Mouse (Mus musculus) spleen, adult 2 months (tissue): ENCODE data around the gene Cisd3.

Experiments
- CTCF ChIP-seq: fragments of 200-500 bp; IDR thresholded peaks from 2 replicates; pipeline ENCODE4 v1.5.1; 2011; ENCODE audit warnings: mild to moderate bottlenecking, inconsistent platforms; ENCODE audit not compliant: insufficient read depth, insufficient read length, insufficient replicate concordance; ENCODE audit errors: extremely low read depth
- POLR2A ChIP-seq: fragments of 200-500 bp; IDR thresholded peaks from 2 replicates; pipeline ENCODE4 v1.6.1; 2011; ENCODE audit warnings: low read depth, low read length, inconsistent platforms

DNA sequence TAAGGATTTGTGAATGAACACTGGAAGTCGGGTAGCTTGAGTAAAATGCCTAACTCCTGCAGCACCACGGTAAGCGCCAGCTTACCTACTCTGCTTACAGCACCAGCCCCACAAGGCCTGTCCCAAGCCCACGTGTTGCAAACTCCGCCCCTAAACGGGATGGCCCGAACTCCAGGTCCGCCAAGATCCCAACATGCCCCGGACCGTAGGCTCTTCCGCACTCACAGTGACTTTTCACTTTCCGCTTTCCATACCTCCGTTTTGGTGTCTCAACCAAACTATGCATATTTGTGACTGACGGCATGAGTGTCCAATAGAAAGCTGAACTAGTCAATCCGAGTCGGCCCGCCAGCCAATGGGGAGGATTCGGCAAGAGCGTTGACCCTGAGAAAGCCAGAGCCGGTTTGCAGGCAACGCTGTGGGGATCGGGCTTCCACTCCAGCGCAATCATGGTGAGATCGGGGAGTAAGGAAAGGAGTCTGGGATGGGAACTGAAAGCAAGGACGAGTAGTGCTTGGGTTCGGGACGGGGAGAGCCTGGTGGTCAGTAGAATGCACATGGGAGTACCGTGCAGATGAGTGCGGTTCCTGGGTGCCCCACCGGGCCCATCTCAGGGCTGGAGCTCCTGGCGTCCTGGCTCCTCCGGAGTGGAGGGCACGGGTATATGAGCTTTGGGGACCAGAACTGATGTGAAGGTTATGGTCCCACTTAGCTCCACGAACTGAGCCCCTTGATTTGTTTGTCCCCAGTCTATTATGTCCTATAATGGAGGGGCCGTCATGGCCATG, 17.6 kb downstream of the Cisd3 start, which contains the start of gene Psmb3:
- no peak for TF ChIP-seq CTCF
- peak; percentile 84 for TF ChIP-seq POLR2A
